Comparison of ENCODE assay signal across 18 mouse cellular contexts in genomic region chr5:131039611-131040313, GRCm38 (mm10).
DNase-seq lines count a peak whose midpoint lies in the region; ATAC-seq lines count a peak whose summit lies in the region.
"Had no signal": no experiment of that assay in that cellular context is flagged by ENCODE, and none has a peak within 500 bp of the region (broad histone marks: within the 10 kb centered on the region; RNA-seq: fewer than 3 reads in every experiment).

No protein-coding gene starts in this region.

- no peak overlapping the region for H3K27ac ChIP-seq in midbrain, embryonic 11.5 days (ENCODE audit: low read depth, low read length)
- no peak overlapping the region for H3K27ac ChIP-seq in midbrain, embryonic 13.5 days
- H3K27ac ChIP-seq in intestine, embryonic 16.5 days (ENCODE audit: low read length): no peak overlapping the region
- H3K27ac ChIP-seq: embryonic facial prominence, embryonic 10.5 days; embryonic facial prominence, embryonic 12.5 days; forebrain, embryonic 13.5 days; forebrain, embryonic 15.5 days had no signal

- H3K4me2 ChIP-seq in midbrain, embryonic 11.5 days: no peak overlapping the region
- H3K4me2 ChIP-seq in midbrain, embryonic 13.5 days (replicated peaks): no peak overlapping the region
- no peak overlapping the region for H3K4me2 ChIP-seq in intestine, embryonic 16.5 days (ENCODE audit: low read depth, low read length)
- H3K4me2 ChIP-seq: embryonic facial prominence, embryonic 12.5 days; forebrain, embryonic 13.5 days; forebrain, embryonic 15.5 days had no signal

- ATAC-seq in midbrain, embryonic 11.5 days (ENCODE audit: low FRiP score): no peak
- ATAC-seq in midbrain, embryonic 13.5 days: no peak
- ATAC-seq in intestine, embryonic 16.5 days: peak; percentile 89
- ATAC-seq: forebrain, embryonic 13.5 days; forebrain, embryonic 15.5 days; forebrain, postnatal 0 days had no signal

- DNase-seq in midbrain, embryonic 11.5 days (ENCODE audit: low spot score, missing footprints): peak; percentile 72
- DNase-seq in layer of hippocampus, adult 18-20 months (ENCODE audit: low spot score in 2 of 2): no peak
- no peak for DNase-seq in kidney, postnatal 10 days
- DNase-seq: adrenal gland, adult 2 months; adrenal gland, postnatal 14 days; adrenal gland, postnatal 36 days; cerebellum, adult 11-12 months; cerebellum, adult 2 months; cerebellum, adult 9-10 months; cerebellum, postnatal 10 days; cerebellum, postnatal 25 days; forebrain, postnatal 0 days had no signal

- H3K9ac ChIP-seq in midbrain, embryonic 11.5 days (ENCODE audit: low read length): no peak overlapping the region
- no peak overlapping the region for H3K9ac ChIP-seq in midbrain, embryonic 13.5 days (replicated peaks)
- no peak overlapping the region for H3K9ac ChIP-seq in intestine, embryonic 16.5 days (ENCODE audit: low read depth, low read length)
- H3K9ac ChIP-seq: embryonic facial prominence, embryonic 12.5 days; forebrain, embryonic 13.5 days; forebrain, embryonic 15.5 days; forebrain, postnatal 0 days had no signal

- H3K4me1 ChIP-seq in midbrain, embryonic 11.5 days (ENCODE audit: control insufficient read depth, insufficient read depth, low read length): no peaks in the 10 kb centered on the region
- H3K4me1 ChIP-seq in midbrain, embryonic 13.5 days (replicated peaks): no peaks in the 10 kb centered on the region
- H3K4me1 ChIP-seq in intestine, embryonic 16.5 days (ENCODE audit: control insufficient read depth, insufficient read depth, low read length): no peaks in the 10 kb centered on the region
- H3K4me1 ChIP-seq: embryonic facial prominence, embryonic 10.5 days; embryonic facial prominence, embryonic 12.5 days; forebrain, embryonic 13.5 days; forebrain, embryonic 15.5 days had no signal

- 89% methylated on average over 5 of the region's 5 CpGs for WGBS in midbrain, embryonic 11.5 days
- WGBS in midbrain, embryonic 13.5 days: 93% methylated on average over 5 of the region's 5 CpGs
- WGBS in intestine, embryonic 16.5 days: 73% methylated on average over 5 of the region's 5 CpGs

- no peaks in the 10 kb centered on the region for H3K27me3 ChIP-seq in midbrain, embryonic 11.5 days (ENCODE audit: control insufficient read depth, insufficient read depth, low read length)
- no peaks in the 10 kb centered on the region for H3K27me3 ChIP-seq in midbrain, embryonic 13.5 days
- no peaks in the 10 kb centered on the region for H3K27me3 ChIP-seq in intestine, embryonic 16.5 days (replicated peaks; ENCODE audit: control insufficient read depth, insufficient read depth, low read length)
- H3K27me3 ChIP-seq: embryonic facial prominence, embryonic 12.5 days; forebrain, embryonic 13.5 days; forebrain, embryonic 15.5 days had no signal

- no peak overlapping the region for H3K4me3 ChIP-seq in midbrain, embryonic 11.5 days (ENCODE audit: low read depth, low read length)
- H3K4me3 ChIP-seq in midbrain, embryonic 13.5 days (replicated peaks): no peak overlapping the region
- no peak overlapping the region for H3K4me3 ChIP-seq in intestine, embryonic 16.5 days (ENCODE audit: low read length)
- H3K4me3 ChIP-seq: embryonic facial prominence, embryonic 10.5 days; embryonic facial prominence, embryonic 12.5 days; forebrain, embryonic 13.5 days; forebrain, embryonic 15.5 days had no signal

- H3K36me3 ChIP-seq in midbrain, embryonic 11.5 days (ENCODE audit: control insufficient read depth, insufficient read depth, low read length): no peaks in the 10 kb centered on the region
- H3K36me3 ChIP-seq in midbrain, embryonic 13.5 days: no peaks in the 10 kb centered on the region
- H3K36me3 ChIP-seq in intestine, embryonic 16.5 days (ENCODE audit: control insufficient read depth, insufficient read depth, low read length): no peaks in the 10 kb centered on the region
- H3K36me3 ChIP-seq: embryonic facial prominence, embryonic 10.5 days; embryonic facial prominence, embryonic 12.5 days; forebrain, embryonic 15.5 days had no signal

- H3K9me3 ChIP-seq in midbrain, embryonic 11.5 days (ENCODE audit: control insufficient read depth, low read length): no peaks in the 10 kb centered on the region
- H3K9me3 ChIP-seq in midbrain, embryonic 13.5 days: no peaks in the 10 kb centered on the region
- H3K9me3 ChIP-seq in intestine, embryonic 16.5 days (ENCODE audit: control insufficient read depth, low read length): no peaks in the 10 kb centered on the region
- H3K9me3 ChIP-seq: embryonic facial prominence, embryonic 10.5 days; embryonic facial prominence, embryonic 12.5 days; forebrain, embryonic 15.5 days had no signal
